Mouse (Mus musculus): ENCODE results near the gene Rnf144b. TPM values are rescaled to one million over a fixed set of nuclear protein-coding genes. Genes with fewer than 3 reads are reported as not detected.

The Rnf144b gene
- polyA plus RNA-seq, 1 experiment, result 5.1 TPM

DNA sequence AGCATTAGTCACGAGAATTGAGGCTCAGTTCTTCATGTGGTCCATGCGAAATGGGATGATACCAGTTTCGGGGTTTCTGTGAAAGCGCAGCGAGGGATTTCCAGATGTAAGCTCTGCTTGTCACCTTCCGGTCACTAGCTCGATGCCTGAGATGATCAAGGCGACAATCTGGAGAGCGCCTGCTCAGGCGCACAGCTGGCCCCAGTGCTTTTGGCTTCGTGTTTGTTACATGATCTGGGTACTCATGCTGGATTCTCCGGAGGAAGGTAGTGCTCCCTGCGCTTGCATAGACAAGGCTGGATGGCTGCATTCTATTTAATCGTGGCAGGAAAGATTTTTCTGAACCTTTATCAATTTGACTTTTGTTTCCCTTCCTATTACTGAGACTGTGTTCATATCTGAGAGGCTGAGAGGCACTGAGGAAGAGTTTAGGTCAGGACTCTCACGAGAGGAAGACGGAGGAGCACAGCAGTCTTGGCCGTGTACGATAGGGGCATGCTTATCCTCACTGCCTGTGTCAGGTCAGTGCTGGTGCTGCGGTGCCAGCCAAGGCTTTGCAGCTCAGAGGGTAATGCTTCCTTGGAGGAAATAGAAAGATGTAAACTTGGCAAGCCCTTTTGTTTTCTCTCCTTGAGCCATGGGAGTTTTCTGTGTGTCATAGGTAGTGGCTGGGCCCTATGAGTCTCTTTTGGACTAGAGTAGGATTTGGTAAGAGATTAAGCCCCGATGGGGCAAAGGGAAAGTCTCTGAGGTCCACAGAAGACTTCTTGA lies 93.5 kb downstream of the Rnf144b start:
- H3K36me3 ChIP-seq (ENCODE audit: control insufficient read depth, insufficient read depth, low read length), result no peaks in the 10 kb centered on the region
- peaks cover 2% of the 10 kb centered on the region; the same call in 1 of the 2 replicates for H3K4me1 ChIP-seq (replicated peaks; ENCODE audit: control insufficient read depth, insufficient read depth, low read length)
- no peak overlapping the region for H3K4me3 ChIP-seq (ENCODE audit: control insufficient read depth, insufficient read depth, low read length)
- H3K27me3 ChIP-seq (ENCODE audit: control insufficient read depth, insufficient read depth, low read length), result no peaks in the 10 kb centered on the region
- no peak for DNase-seq
- H3K27ac ChIP-seq (ENCODE audit: control insufficient read depth, insufficient read depth, low read length), result no peak overlapping the region
- no peak for TF ChIP-seq CTCF (IDR thresholded peaks at IDR 0.05; ENCODE audit: borderline replicate concordance, control insufficient read depth, extremely low read depth, insufficient read depth, low read length, poor library complexity)
- TF ChIP-seq POLR2A (IDR thresholded peaks at IDR 0.05; ENCODE audit: control insufficient read depth, extremely low read depth, insufficient read depth, low read length, poor library complexity), result no peak
- 91% methylated on average over 20 of the region's 20 CpGs for WGBS

DNA sequence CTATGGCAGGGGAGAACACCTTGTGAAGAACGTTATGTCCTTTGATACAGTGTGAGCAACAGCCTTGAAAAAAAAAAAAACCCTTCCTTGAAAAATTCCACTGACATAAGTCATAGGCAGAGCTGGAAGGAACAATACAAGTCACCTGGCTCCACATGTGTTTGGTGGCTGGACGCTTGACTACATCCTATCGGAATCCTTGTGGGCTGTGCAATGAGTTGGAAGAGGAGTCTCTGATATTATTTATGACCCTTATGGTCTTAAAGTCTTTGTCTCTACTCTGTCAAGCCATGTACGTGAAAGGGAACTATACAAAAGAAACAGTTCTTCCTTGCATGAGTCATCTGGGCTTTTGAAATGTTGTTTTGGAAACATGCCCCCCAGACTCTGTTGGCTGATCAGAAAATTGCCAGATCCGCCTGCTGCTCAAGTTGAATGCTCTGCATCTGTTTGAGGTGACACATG lies 94.7 kb downstream of the Rnf144b start:
- H3K4me3 ChIP-seq (ENCODE audit: control insufficient read depth, insufficient read depth, low read length), result no peak overlapping the region
- no peak for DNase-seq
- H3K36me3 ChIP-seq (ENCODE audit: control insufficient read depth, insufficient read depth, low read length), result no peaks in the 10 kb centered on the region
- WGBS, result 87% methylated on average over 5 of the region's 5 CpGs
- no peak for TF ChIP-seq POLR2A (IDR thresholded peaks at IDR 0.05; ENCODE audit: control insufficient read depth, extremely low read depth, insufficient read depth, low read length, poor library complexity)
- no peaks in the 10 kb centered on the region for H3K27me3 ChIP-seq (ENCODE audit: control insufficient read depth, insufficient read depth, low read length)
- no peak overlapping the region for H3K27ac ChIP-seq (ENCODE audit: control insufficient read depth, insufficient read depth, low read length)
- H3K4me1 ChIP-seq (replicated peaks; ENCODE audit: control insufficient read depth, insufficient read depth, low read length), result peaks cover 2% of the 10 kb centered on the region; the same call in 1 of the 2 replicates

DNA sequence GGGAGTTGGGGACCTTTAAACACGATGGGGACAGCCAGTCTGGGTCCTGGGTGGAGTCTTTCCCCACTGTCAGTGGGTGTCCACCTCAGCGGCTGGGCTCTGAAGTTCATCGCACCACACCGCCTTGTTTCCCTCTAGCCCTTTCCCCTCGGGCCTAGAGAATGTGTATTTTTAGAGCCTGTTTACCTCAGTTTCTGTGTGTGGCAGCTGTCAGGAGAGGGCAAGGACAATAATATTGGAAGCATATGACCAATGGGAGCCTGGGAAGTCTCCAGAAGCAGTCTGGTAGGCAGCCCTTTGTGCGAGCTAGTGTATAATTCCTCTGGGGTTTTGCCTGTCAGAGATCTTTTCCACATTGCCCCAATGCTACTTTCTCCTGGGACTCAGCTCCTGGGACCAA lies 95.9 kb downstream of the Rnf144b start:
- H3K36me3 ChIP-seq (ENCODE audit: control insufficient read depth, insufficient read depth, low read length), result no peaks in the 10 kb centered on the region
- DNase-seq, result no peak
- TF ChIP-seq CTCF (IDR thresholded peaks at IDR 0.05; ENCODE audit: borderline replicate concordance, control insufficient read depth, extremely low read depth, insufficient read depth, low read length, poor library complexity) (no peak), POLR2A (IDR thresholded peaks at IDR 0.05; ENCODE audit: control insufficient read depth, extremely low read depth, insufficient read depth, low read length, poor library complexity) (no peak)
- H3K27ac ChIP-seq (ENCODE audit: control insufficient read depth, insufficient read depth, low read length), result no peak overlapping the region
- no peaks in the 10 kb centered on the region for H3K27me3 ChIP-seq (ENCODE audit: control insufficient read depth, insufficient read depth, low read length)
- WGBS, result 87% methylated on average over 6 of the region's 6 CpGs
- no peak overlapping the region for H3K4me3 ChIP-seq (ENCODE audit: control insufficient read depth, insufficient read depth, low read length)
- peaks cover 2% of the 10 kb centered on the region; the same call in 1 of the 2 replicates for H3K4me1 ChIP-seq (replicated peaks; ENCODE audit: control insufficient read depth, insufficient read depth, low read length)

DNA sequence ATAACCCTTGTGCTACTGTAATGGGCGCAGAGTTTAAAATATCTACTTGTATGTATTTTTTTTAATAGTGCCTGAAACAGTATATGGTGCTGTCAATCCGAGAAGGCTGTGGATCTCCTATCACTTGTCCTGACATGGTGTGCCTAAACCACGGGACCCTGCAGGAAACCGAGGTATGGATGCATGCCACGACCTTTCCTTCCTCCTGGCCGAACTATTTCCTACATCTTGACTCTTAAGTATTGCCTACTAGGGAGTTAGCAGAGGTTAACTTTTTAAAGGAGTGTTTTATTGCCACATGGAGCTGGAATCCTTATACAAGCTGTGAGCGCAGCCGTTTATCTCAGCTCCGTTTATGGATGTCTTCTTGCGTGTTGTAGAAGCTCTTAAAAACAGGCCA lies 98.0 kb downstream of the Rnf144b start:
- Histone ChIP-seq H3K27me3 (ENCODE audit: control insufficient read depth, insufficient read depth, low read length) (no peaks in the 10 kb centered on the region), H3K4me1 (replicated peaks; ENCODE audit: control insufficient read depth, insufficient read depth, low read length) (no peaks in the 10 kb centered on the region), H3K27ac (ENCODE audit: control insufficient read depth, insufficient read depth, low read length) (no peak overlapping the region), H3K4me3 (ENCODE audit: control insufficient read depth, insufficient read depth, low read length) (no peak overlapping the region), H3K36me3 (ENCODE audit: control insufficient read depth, insufficient read depth, low read length) (no peaks in the 10 kb centered on the region)
- TF ChIP-seq POLR2A (IDR thresholded peaks at IDR 0.05; ENCODE audit: control insufficient read depth, extremely low read depth, insufficient read depth, low read length, poor library complexity) (no peak), CTCF (IDR thresholded peaks at IDR 0.05; ENCODE audit: borderline replicate concordance, control insufficient read depth, extremely low read depth, insufficient read depth, low read length, poor library complexity) (no peak)
- WGBS, result 60% methylated on average over 10 of the region's 10 CpGs
- DNase-seq, result no peak

DNA sequence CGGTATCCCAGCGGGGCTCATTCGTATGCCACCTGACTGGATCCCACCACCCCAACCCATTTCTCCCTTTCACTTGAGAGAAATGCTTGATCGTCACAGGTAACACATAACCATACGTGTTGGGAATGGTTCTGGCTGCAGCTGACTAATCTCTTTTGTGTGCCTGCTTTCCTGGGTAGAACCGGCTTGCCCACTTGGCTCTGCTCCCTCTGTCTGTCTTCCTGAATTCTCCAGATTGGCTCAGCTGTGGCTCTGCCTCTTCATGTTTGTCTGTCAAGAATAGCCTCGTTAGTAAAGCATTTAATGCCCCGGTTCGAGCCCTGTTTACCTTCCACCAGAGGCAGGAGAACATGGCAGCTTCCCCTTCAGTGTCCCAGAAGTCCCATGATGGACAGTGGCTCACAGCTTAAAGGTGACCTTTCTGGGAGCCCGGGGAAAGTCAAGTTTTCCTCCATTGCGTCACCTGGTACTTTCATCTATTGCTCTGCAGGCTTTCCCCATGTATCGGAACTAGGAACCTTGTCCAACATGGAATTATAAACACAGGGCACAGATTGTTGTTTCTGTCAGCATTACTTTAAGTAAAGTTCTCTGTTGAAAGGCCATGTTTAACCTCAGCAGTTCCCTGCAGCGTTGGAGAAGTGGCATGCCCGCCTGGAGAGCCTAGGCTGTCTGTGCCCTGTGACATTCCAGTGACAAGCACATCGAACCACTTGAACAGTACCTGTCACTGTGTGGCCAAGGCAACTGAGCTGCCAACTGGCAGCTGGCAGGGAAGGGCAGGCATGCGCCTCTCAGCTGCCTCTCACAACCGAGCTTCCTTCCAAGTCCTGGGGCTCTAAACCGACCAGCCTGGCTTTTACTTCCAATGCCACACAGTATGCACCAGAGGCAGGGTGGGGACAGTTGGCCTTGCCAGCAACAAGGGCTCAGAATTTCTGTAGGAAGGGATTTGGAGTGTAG lies 101.4 kb downstream of the Rnf144b start:
- 92% methylated on average over 18 of the region's 18 CpGs for WGBS
- DNase-seq, result no peak
- Histone ChIP-seq H3K27me3 (ENCODE audit: control insufficient read depth, insufficient read depth, low read length) (no peaks in the 10 kb centered on the region), H3K4me3 (ENCODE audit: control insufficient read depth, insufficient read depth, low read length) (no peak overlapping the region), H3K4me1 (replicated peaks; ENCODE audit: control insufficient read depth, insufficient read depth, low read length) (no peaks in the 10 kb centered on the region), H3K27ac (ENCODE audit: control insufficient read depth, insufficient read depth, low read length) (no peak overlapping the region), H3K36me3 (ENCODE audit: control insufficient read depth, insufficient read depth, low read length) (no peaks in the 10 kb centered on the region)
- TF ChIP-seq POLR2A (IDR thresholded peaks at IDR 0.05; ENCODE audit: control insufficient read depth, extremely low read depth, insufficient read depth, low read length, poor library complexity) (no peak), CTCF (IDR thresholded peaks at IDR 0.05; ENCODE audit: borderline replicate concordance, control insufficient read depth, extremely low read depth, insufficient read depth, low read length, poor library complexity) (no peak)

DNA sequence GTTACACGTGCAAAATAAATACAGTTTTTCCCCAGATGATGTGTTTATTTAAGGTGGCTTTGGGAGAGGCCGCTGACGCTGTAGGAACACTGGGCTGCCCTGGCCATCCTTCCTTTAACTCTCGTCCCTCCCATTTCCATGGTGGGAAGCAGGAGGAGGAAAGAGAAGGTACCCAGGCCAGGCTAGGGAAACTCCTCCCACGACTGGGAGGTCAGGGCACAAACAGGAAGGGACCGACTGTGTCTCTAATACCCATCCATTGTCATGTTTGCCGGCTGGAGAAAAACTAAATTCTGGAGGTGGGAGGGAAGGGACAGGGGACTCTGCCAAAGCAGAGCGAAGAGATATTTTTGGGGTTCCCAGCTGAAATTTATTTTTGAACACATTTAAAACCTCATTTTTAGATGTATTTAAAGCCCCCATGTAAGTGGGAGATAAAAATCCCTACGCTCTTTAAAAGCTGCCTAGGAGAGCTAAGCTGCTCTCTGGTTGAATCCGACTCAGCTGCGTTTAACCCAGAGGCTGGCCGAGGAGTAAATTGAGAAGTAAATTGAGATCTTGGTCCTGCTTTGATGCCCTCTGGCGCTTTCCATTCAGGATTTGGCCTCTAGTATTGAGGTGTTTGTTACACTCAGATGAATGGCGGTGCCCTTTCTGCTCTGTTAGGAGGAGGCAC lies 102.3 kb downstream of the Rnf144b start:
- 90% methylated on average over 14 of the region's 14 CpGs for WGBS
- DNase-seq, result no peak
- Histone ChIP-seq H3K27me3 (ENCODE audit: control insufficient read depth, insufficient read depth, low read length) (no peaks in the 10 kb centered on the region), H3K36me3 (ENCODE audit: control insufficient read depth, insufficient read depth, low read length) (no peaks in the 10 kb centered on the region), H3K4me1 (replicated peaks; ENCODE audit: control insufficient read depth, insufficient read depth, low read length) (no peaks in the 10 kb centered on the region), H3K4me3 (ENCODE audit: control insufficient read depth, insufficient read depth, low read length) (no peak overlapping the region), H3K27ac (ENCODE audit: control insufficient read depth, insufficient read depth, low read length) (no peak overlapping the region)
- TF ChIP-seq POLR2A (IDR thresholded peaks at IDR 0.05; ENCODE audit: control insufficient read depth, extremely low read depth, insufficient read depth, low read length, poor library complexity), result no peak
- TF ChIP-seq CTCF (IDR thresholded peaks at IDR 0.05; ENCODE audit: borderline replicate concordance, control insufficient read depth, extremely low read depth, insufficient read depth, low read length, poor library complexity), result no peak

Measured in thymus, adult 2 months (tissue).